Mouse (Mus musculus) heart, postnatal 0 days (tissue): Measurements from ENCODE around the gene Zcchc3. TPM values are rescaled to one million over a fixed set of nuclear protein-coding genes. Genes with fewer than 3 reads are reported as not detected.

ENCODE experiments used
- ATAC-seq: fragments of 200-750 bp; cut with Nextera tagmentation; 2 replicates; pipeline ENCODE4 v1.8.0; 2017; ENCODE audit warnings: low read depth, moderate number of reproducible peaks, moderate library complexity; ENCODE audit not compliant: insufficient read depth
- DNase-seq: peaks from one replicate; pipeline ENCODE4 v3.0.0-alpha.2; 2016; ENCODE audit warnings: low spot score
- H3K27ac ChIP-seq: fragments of 300-500 bp; sonication (generic); 2 replicates; pipeline ENCODE4 v1.5.1; 2014; ENCODE audit warnings: low read depth, mild to moderate bottlenecking
- H3K27me3 ChIP-seq: fragments of 300-500 bp; sonication (generic); 2 replicates; pipeline ENCODE4 v1.6.1; 2014; ENCODE audit warnings: low read length, mixed read lengths; ENCODE audit not compliant: control insufficient read depth, insufficient read depth
- H3K36me3 ChIP-seq: fragments of 300-500 bp; sonication (generic); replicated peaks from 2 replicates; pipeline ENCODE4 v1.6.1; 2014; ENCODE audit warnings: low read length, mixed read lengths; ENCODE audit not compliant: control insufficient read depth, insufficient read depth
- H3K4me1 ChIP-seq: fragments of 300-500 bp; sonication (generic); 2 replicates; pipeline ENCODE4 v1.6.1; 2014; ENCODE audit warnings: antibody characterized with exemption; ENCODE audit not compliant: control insufficient read depth, insufficient read depth
- H3K4me2 ChIP-seq: fragments of 300-500 bp; sonication (generic); 2 replicates; pipeline ENCODE4 v1.6.1; 2014; ENCODE audit warnings: low read depth, mild to moderate bottlenecking, low read length, moderate library complexity
- H3K4me3 ChIP-seq: fragments of 300-500 bp; sonication (generic); 2 replicates; pipeline ENCODE4 v1.5.1; 2014; ENCODE audit warnings: low read depth, low read length
- H3K9ac ChIP-seq: fragments of 300-500 bp; sonication (generic); replicated peaks from 2 replicates; pipeline ENCODE4 v1.6.1; 2014; ENCODE audit warnings: low read depth, low read length, mixed read lengths
- H3K9me3 ChIP-seq: fragments of 300-500 bp; sonication (generic); replicated peaks from 2 replicates; pipeline ENCODE4 v1.6.1; 2016; ENCODE audit warnings: low read length; ENCODE audit not compliant: control insufficient read depth
- CTCF ChIP-seq: IDR thresholded peaks from 2 replicates; pipeline ENCODE4 v1.5.1; 2016; ENCODE audit warnings: antibody characterized with exemption, control low read depth, low read depth
- EP300 ChIP-seq: IDR thresholded peaks from 2 replicates; pipeline ENCODE4 v1.6.1; 2016; ENCODE audit warnings: antibody characterized with exemption, low read depth
- WGBS: fragments of 180-500 bp; shearing (Covaris S2); extraction: QIAGEN DNeasy Blood & Tissue Kit; methylation state at CpG from one replicate; pipeline ENCODE4 v1.1.7; 2014; 5-methylcytosine and 5-hydroxymethylcytosine counted together
- polyA plus RNA-seq: library from polyadenylated mRNA; unstranded; fragments of >200 nt; fragmentation: Nextera tagmentation; extraction: Ambion mirVana; gene quantifications from 2 replicates; pipeline ENCODE4 v1.2.1, GENCODE M21; 2015
- total RNA-seq: library from RNA; depleted of rRNA; stranded (reverse); fragments of >200 nt; gene quantifications from 2 replicates; pipeline ENCODE4 v1.2.3, GENCODE M21; 2014; ENCODE audit warnings: low replicate concordance

The Zcchc3 gene
- total and polyA plus RNA-seq, 2 experiments from 2014 or later, result 20.6 to 27.2 TPM

DNA sequence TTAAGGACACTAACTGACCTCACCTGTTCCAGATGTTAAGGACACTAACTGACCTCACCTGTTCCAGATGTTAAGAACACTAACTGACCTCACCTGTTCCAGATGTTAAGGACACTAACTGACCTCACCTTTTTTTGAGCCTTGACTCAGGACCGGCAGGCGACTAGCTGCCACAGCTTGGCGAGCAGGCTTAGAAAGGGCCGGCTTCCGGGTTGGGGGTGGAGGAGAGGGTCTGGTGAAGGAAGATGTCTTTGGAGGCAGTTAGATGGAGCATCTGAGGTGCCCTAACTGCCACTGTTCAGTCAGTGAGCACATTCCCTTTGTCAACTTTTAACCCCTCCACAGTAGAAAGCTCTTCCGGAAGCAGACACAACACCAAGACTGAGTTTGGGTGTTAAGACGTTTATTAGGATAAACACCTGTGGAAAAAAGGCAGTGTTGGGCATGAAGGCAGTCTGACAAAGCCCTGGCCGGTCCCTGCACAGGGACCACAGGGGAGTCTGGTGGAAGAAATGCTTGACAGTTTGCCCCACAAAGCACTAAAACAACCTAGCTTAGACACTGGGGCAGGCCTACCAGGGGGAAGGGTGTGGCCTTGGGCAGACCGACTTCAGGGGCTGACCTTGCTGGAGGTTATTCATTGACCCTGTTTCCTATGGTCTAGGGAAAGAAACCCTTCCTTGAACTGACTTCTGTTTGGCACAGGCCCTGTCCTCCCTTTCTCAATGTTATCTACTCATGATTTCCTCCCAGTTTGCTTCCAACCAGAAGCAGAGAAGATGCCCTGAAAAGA is 21.4 kb downstream of the Zcchc3 start:
- TF ChIP-seq EP300 (no peak), CTCF (no peak)
- Histone ChIP-seq H3K27me3 (no peaks in the 10 kb centered on the region), H3K9ac (no peak overlapping the region), H3K4me2 (0 out of 2 replicates have a peak overlapping the region, but pooled peaks have one; percentile 2), H3K9me3 (no peaks in the 10 kb centered on the region), H3K4me1 (peaks cover 9% of the 10 kb centered on the region; the same call in 1 of the 2 replicates), H3K4me3 (no peak overlapping the region), H3K27ac (peak overlapping the region; percentile 55), H3K36me3 (no peaks in the 10 kb centered on the region)
- no peak for ATAC-seq
- 53% methylated on average over 9 of the region's 9 CpGs for WGBS
- DNase-seq, result peak; percentile 35

GRCm38 (mm10) chr2:152392786-152393185 is 22.0 kb downstream of the Zcchc3 start:
- no peak overlapping the region for H3K4me2 ChIP-seq
- no peaks in the 10 kb centered on the region for H3K9me3 ChIP-seq
- H3K4me1 ChIP-seq, result peaks cover 9% of the 10 kb centered on the region; the same call in 1 of the 2 replicates
- H3K36me3 ChIP-seq, result no peaks in the 10 kb centered on the region
- ATAC-seq (no peak), DNase-seq (peak; percentile 84)
- H3K4me3 ChIP-seq, result no peak overlapping the region
- H3K27ac ChIP-seq, result no peak overlapping the region
- no peaks in the 10 kb centered on the region for H3K27me3 ChIP-seq
- TF ChIP-seq CTCF (peak; percentile 86), EP300 (no peak)
- WGBS, result 15% methylated on average over 3 of the region's 3 CpGs
- no peak overlapping the region for H3K9ac ChIP-seq

DNA sequence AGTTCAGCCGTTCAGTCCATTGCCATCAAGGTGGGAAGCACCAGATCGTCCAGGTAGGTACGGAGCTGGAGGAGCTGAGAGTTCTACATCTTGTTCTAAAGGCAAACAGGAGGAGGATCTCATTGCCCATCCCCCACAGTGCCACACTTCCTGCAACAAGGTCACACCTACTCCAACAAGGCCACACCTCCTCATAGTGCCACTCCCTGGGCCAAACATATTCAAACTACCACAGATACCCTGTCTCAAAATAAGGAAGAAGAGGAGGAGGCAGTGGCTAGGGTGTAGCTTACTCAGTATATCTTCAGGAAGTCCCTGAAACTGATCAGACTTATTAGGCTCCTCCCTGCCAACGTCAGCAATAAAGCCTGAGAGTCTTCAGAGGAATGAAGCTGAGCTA is 30.6 kb downstream of the Zcchc3 start:
- Histone ChIP-seq H3K27me3 (no peaks in the 10 kb centered on the region), H3K4me1 (0 out of 2 replicates have a peak, but pooled peaks cover 4% of the 10 kb centered on the region), H3K9ac (no peak overlapping the region), H3K36me3 (no peaks in the 10 kb centered on the region), H3K9me3 (0 out of 2 replicates have a peak, but pooled peaks cover 5% of the 10 kb centered on the region), H3K4me2 (no peak overlapping the region), H3K27ac (no peak overlapping the region), H3K4me3 (no peak overlapping the region)
- ATAC-seq (no peak), DNase-seq (no peak)
- TF ChIP-seq CTCF, result no peak
- no peak for TF ChIP-seq EP300
- WGBS, result 84% methylated on average over 4 of the region's 4 CpGs

GRCm38 (mm10) chr2:152376345-152376741 is 38.5 kb downstream of the Zcchc3 start, which contains the start of gene Nrsn2:
TSS of gene Nrsn2 (minus strand) at chr2:152376638.
- Histone ChIP-seq H3K4me3 (no peak within 1 kb of the TSS), H3K9ac (no peak within 1 kb of the TSS), H3K4me1 (peaks cover 4% of the 10 kb centered on the region; the same call in 1 of the 2 replicates), H3K9me3 (no peaks in the 10 kb centered on the region), H3K27ac (no peak within 1 kb of the TSS), H3K4me2 (peak within 1 kb of the TSS; percentile 20; the same call in 1 of the 2 replicates), H3K27me3 (peaks cover 11% of the 10 kb centered on the region; the same call in 1 of the 2 replicates), H3K36me3 (no peaks in the 10 kb centered on the region)
- 0 out of 2 replicates have a peak, but pooled peaks have one; percentile 33 for ATAC-seq
- no peak for TF ChIP-seq EP300
- TF ChIP-seq CTCF, result no peak
- WGBS, result 6% methylated on average over 16 of the region's 16 CpGs
- DNase-seq, result no peak

DNA sequence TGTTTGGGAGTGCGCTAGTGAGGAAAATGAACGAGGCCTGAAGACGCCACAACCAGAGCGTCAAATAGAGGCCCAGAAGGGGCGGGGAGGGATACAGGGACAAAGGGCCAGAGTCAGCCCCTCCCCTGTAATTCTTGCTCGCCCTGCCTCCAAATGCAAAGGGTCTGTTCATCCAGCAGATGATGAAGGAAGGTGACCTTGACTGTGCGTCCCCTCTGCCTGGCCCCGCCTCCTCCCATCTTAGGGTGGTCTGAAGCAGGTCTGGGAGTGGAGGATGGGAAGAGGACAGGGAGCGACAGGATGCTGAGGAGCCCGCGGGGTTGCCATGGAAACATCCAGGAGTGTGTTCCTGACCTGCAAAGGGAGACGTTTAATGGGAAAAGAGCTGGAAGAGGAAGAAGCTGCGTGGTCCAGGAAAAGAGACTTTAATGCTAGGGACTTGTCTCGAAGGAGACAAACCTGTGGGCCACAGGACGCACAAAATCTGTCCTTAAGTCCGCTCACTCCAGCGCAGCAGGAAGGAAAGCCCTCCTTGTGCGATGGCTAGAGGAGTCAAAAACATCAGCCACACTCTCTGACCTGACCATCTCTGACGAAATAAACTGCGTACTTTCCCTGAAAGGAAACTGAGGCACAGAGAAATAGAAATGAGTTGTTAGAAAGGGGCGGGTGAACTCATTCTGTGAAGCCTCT is 39.0 kb downstream of the Zcchc3 start:
- no peak overlapping the region for H3K4me3 ChIP-seq
- H3K27ac ChIP-seq, result no peak overlapping the region
- TF ChIP-seq EP300, result no peak
- TF ChIP-seq CTCF, result no peak
- no peak for ATAC-seq
- no peak overlapping the region for H3K4me2 ChIP-seq
- no peaks in the 10 kb centered on the region for H3K9me3 ChIP-seq
- peaks cover 11% of the 10 kb centered on the region; the same call in 1 of the 2 replicates for H3K27me3 ChIP-seq
- DNase-seq, result no peak
- WGBS, result 18% methylated on average over 21 of the region's 21 CpGs
- H3K9ac ChIP-seq, result no peak overlapping the region
- no peaks in the 10 kb centered on the region for H3K36me3 ChIP-seq
- no peaks in the 10 kb centered on the region; the same call in 1 of the 2 replicates for H3K4me1 ChIP-seq
